Mouse (Mus musculus) heart, embryonic 11.5 days (tissue): ENCODE measurements around the gene Spin1. TPM values are rescaled to one million over a fixed set of nuclear protein-coding genes. Genes with fewer than 3 reads are reported as not detected.
"Not testable (repeated sequence)": the region's sequence is repeated elsewhere in the genome, so short reads cannot be mapped to it uniquely, and the experiment has no call there.

Experiments
- ATAC-seq: fragments of 200-750 bp; cut with Nextera tagmentation; replicated peaks from 2 replicates; pipeline ENCODE4 v1.8.0; 2017; ENCODE audit warnings: moderate library complexity; ENCODE audit not compliant: insufficient number of reproducible peaks, low FRiP score, low TSS enrichment
- H3K27ac ChIP-seq: fragments of 300-500 bp; sonication (generic); 2 replicates; pipeline ENCODE4 v1.5.1; 2014; ENCODE audit warnings: mild to moderate bottlenecking, low read depth, low read length
- H3K27me3 ChIP-seq: fragments of 300-500 bp; sonication (generic); 2 replicates; pipeline ENCODE4 v1.6.1; 2014; ENCODE audit warnings: mild to moderate bottlenecking, low read length, mixed read lengths; ENCODE audit not compliant: control insufficient read depth, insufficient read depth
- H3K36me3 ChIP-seq: fragments of 300-500 bp; sonication (generic); 2 replicates; pipeline ENCODE4 v1.6.1; 2014; ENCODE audit warnings: mild to moderate bottlenecking, low read length, moderate library complexity, mixed read lengths; ENCODE audit not compliant: control insufficient read depth, insufficient read depth
- H3K4me1 ChIP-seq: fragments of 300-500 bp; sonication (generic); 2 replicates; pipeline ENCODE4 v1.6.1; 2014; ENCODE audit warnings: low read length; ENCODE audit not compliant: control insufficient read depth, insufficient read depth
- H3K4me2 ChIP-seq: fragments of 300-500 bp; sonication (generic); 2 replicates; pipeline ENCODE4 v1.6.1; 2014; ENCODE audit warnings: mild to moderate bottlenecking, moderate library complexity
- H3K4me3 ChIP-seq: fragments of 300-500 bp; sonication (generic); 2 replicates; pipeline ENCODE4 v1.5.1; 2014; ENCODE audit warnings: low read depth, low read length
- H3K9ac ChIP-seq: fragments of 300-500 bp; sonication (generic); 2 replicates; pipeline ENCODE4 v1.6.1; 2014; ENCODE audit warnings: mild to moderate bottlenecking, low read depth, low read length, moderate library complexity
- H3K9me3 ChIP-seq: fragments of 300-500 bp; sonication (generic); replicated peaks from 2 replicates; pipeline ENCODE4 v1.6.1; 2016; ENCODE audit warnings: low read length; ENCODE audit not compliant: control insufficient read depth
- WGBS: fragments of 180-500 bp; shearing (Covaris S2); extraction: QIAGEN DNeasy Blood & Tissue Kit; methylation state at CpG from one replicate; pipeline ENCODE4 v1.1.7; 2014; ENCODE audit not compliant: insufficient replicate concordance; 5-methylcytosine and 5-hydroxymethylcytosine counted together
- polyA plus RNA-seq: library from polyadenylated mRNA; unstranded; fragments of >200 nt; fragmentation: Nextera tagmentation; extraction: Ambion mirVana; gene quantifications from 2 replicates; pipeline ENCODE4 v1.2.1, GENCODE M21; 2014

Spin1 gene
- polyA plus RNA-seq, 1 experiment from 2014 or later = 56.7 TPM

DNA sequence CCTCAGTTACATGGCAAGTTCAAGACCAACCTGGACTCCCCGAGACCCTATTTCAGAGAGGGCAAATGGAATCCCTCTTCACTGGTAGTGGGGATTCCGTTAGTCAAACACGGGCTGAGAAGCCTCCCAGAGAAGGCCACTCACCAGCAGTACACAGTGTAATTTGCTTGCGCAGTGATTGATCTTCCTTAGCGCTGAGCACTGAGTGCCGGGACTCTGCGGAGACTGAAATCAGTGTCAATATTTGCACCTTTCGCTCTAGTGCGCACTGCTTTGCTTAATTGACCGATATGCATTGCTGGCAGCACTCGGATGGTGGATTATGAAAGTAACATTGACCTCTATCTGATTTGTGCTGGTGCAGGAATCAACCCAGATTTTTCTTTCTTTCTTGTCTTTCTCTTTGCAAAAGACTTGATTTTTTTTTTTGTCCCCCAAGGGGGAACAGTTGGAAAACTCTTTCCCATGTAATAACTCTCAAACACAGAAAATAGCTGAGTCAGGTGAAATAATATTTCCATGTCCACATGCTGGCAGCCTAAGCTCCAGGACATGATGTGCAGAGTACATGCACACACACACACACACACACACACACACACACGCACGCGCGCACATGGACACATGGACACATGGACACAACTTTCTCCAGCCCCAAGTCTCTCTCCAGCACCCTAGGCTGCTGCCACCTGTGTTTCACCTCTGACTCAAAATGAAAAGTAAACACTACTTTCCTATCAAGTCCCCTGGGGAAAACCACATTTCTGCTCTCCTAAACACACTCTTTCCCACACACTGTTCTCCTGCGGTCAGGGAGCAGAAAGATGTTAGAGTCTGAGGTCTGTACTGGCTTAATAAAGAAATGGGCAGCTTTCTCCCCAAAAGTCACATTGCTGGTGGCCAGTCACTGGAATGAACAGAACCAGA is 27.5 kb upstream of the Spin1 start:
- 88% methylated on average over 16 of the region's 16 CpGs for WGBS
- Histone ChIP-seq H3K4me2 (no peak overlapping the region), H3K4me3 (no peak overlapping the region), H3K9ac (no peak overlapping the region), H3K36me3 (no peaks in the 10 kb centered on the region), H3K27ac (no peak overlapping the region), H3K4me1 (no peaks in the 10 kb centered on the region), H3K27me3 (no peaks in the 10 kb centered on the region), H3K9me3 (no peaks in the 10 kb centered on the region)
- ATAC-seq = no peak

DNA sequence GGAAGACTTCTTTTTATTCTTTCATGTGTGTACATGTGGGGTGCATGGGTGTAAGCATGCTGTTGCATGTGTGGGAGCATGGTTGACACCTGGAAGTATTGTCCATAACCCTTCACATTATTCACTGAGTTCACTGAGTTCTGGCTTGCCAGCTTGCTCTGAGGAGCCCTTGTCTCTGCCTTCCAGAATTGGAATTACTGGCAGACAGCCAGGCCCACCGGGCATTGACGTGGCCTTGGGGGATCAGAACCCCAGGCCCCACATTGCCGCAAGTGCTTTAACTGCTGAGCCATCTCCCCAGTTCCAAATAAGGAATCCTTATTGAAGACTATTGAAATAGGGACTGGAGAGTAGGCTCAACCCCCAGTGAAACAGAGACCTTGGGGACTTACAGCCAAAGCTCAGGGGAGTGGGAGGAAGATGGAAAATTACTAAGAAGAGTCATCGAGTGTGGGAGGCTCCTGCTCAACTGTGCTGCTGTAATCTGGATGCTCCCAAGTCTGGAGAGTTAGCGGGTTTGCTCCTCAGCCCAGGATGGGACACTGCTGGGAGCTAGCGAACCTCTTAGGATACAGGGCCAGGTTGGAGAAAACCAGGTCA is 26.5 kb upstream of the Spin1 start:
- H3K4me3 ChIP-seq = no peak overlapping the region
- H3K36me3 ChIP-seq = no peaks in the 10 kb centered on the region
- H3K27ac ChIP-seq = no peak overlapping the region
- no peak overlapping the region for H3K9ac ChIP-seq
- no peak overlapping the region for H3K4me2 ChIP-seq
- 69% methylated on average over 6 of the region's 6 CpGs for WGBS
- H3K4me1 ChIP-seq = no peaks in the 10 kb centered on the region
- no peaks in the 10 kb centered on the region for H3K27me3 ChIP-seq
- ATAC-seq = no peak
- H3K9me3 ChIP-seq = no peaks in the 10 kb centered on the region

DNA sequence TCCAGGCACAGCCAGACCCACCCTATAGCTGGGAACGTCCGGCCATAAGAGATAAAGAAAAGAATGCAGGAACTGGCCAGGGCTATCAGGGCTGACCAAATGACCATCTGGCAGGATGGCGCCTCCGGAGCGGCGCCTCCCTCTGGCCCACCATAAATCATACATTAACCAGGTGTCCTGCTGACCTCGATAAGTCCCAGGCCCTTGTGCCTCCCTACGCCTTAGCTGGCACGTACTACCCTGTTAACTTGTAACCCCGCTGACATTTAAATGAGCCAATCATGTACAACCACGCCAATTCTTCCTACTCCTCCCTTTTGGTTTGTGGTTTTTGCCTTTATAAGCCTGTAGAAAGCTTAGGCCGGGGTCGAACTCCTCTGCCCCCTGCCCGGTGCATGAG is 24.5 kb upstream of the Spin1 start:
- H3K36me3 ChIP-seq, H3K9me3 ChIP-seq, H3K4me1 ChIP-seq, ATAC-seq, H3K4me2 ChIP-seq, H3K27me3 ChIP-seq, H3K27ac ChIP-seq, H3K4me3 ChIP-seq, H3K9ac ChIP-seq: not testable (repeated sequence)
- 79% methylated on average over 14 of the region's 14 CpGs for WGBS

DNA sequence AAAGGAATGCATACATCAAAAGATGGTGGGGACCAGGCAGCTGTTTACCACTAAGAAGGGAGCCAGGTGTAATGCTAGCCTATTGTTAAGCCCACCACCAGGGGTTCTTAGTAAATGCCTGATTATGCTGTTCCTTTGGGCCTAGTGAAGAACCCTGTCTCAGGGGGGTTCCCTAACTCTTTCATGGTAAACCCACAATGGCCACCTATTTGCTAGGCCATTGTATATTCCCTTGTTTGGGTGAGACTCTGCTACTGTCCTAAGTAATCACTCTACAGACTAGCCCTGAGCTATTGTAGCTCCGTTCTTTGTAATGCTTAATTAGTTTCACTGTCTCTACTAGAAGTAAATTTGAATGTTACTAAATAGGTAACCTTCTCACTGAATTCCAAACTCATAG is 22.1 kb upstream of the Spin1 start:
- 80% methylated on average over 1 of the region's 1 CpGs for WGBS
- H3K4me3 ChIP-seq, H3K9ac ChIP-seq, H3K27ac ChIP-seq, H3K36me3 ChIP-seq, H3K4me2 ChIP-seq, ATAC-seq, H3K27me3 ChIP-seq, H3K9me3 ChIP-seq, H3K4me1 ChIP-seq: not testable (repeated sequence)

DNA sequence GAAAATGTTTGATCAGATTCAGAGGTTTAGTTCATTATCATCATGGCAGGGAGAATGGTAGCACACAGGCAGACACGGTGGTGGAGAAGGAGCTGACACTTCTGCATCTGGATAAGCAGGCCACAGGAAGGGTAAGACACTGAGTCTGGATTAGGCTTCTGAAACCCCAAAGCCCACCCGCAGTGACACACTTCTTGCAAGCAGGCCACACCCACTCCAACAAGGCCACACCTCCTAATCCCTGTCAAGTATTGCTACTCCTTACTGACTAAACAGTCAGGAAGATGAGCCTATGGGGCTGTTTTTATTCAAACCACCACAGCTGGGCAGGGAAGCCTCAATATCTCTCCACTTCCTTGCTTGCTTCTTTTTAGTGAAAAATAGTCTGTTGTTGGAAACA is 19.9 kb upstream of the Spin1 start:
- H3K4me2 ChIP-seq = no peak overlapping the region
- WGBS = 74% methylated on average over 2 of the region's 2 CpGs
- no peaks in the 10 kb centered on the region for H3K27me3 ChIP-seq
- no peaks in the 10 kb centered on the region for H3K36me3 ChIP-seq
- no peak overlapping the region for H3K27ac ChIP-seq
- H3K9ac ChIP-seq = no peak overlapping the region
- H3K4me1 ChIP-seq = no peaks in the 10 kb centered on the region
- H3K9me3 ChIP-seq = no peaks in the 10 kb centered on the region
- ATAC-seq = no peak
- H3K4me3 ChIP-seq = no peak overlapping the region

DNA sequence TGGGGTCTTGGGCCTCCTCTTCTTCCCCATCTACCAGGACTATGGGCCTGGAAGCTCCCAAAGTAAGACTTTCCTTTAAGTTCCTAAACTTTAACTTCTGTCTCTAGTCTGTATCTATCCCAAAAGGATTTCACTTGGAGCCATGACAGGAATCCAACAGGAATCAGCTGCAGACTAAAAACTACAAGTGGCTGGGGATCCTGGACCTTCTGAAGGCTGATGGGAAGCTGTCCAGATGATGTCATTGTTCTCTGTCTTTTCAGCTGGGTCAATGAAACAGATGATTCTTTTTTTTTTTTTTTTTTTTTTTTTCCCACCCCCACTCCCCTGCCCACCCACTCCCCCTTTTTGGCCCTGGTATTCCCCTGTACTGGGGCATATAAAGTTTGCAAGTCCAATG is 16.4 kb upstream of the Spin1 start:
- Histone ChIP-seq H3K27ac (no peak overlapping the region), H3K4me3 (no peak overlapping the region), H3K9ac (no peak overlapping the region), H3K9me3 (no peaks in the 10 kb centered on the region), H3K4me2 (no peak overlapping the region), H3K4me1 (no peaks in the 10 kb centered on the region), H3K27me3 (no peaks in the 10 kb centered on the region), H3K36me3 (no peaks in the 10 kb centered on the region)
- ATAC-seq = no peak

DNA sequence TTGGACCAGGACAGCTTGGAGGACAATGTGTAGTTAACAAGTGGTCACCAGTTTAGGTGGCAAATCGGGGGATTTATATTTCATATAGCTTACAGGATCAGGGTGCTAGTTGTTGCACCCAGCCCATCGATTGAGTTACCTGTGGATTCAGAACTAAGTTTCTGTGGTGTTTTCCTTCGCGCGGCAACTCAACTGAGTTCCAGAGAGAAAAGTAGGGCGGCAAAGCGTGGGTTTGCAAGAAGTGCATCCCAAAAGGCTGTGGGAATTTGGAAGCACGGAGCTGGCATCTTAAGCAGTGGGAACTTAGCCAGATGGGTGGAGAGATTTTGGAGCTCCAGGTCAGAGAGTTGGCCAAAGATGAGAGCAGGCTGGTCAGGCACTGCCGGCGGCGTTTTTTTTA is 14.7 kb upstream of the Spin1 start:
- Histone ChIP-seq H3K4me3 (no peak overlapping the region), H3K27me3 (no peaks in the 10 kb centered on the region), H3K4me1 (no peaks in the 10 kb centered on the region), H3K4me2 (no peak overlapping the region), H3K27ac (no peak overlapping the region), H3K9me3 (no peaks in the 10 kb centered on the region), H3K9ac (no peak overlapping the region), H3K36me3 (no peaks in the 10 kb centered on the region)
- no peak for ATAC-seq
- WGBS = 85% methylated on average over 11 of the region's 11 CpGs

DNA sequence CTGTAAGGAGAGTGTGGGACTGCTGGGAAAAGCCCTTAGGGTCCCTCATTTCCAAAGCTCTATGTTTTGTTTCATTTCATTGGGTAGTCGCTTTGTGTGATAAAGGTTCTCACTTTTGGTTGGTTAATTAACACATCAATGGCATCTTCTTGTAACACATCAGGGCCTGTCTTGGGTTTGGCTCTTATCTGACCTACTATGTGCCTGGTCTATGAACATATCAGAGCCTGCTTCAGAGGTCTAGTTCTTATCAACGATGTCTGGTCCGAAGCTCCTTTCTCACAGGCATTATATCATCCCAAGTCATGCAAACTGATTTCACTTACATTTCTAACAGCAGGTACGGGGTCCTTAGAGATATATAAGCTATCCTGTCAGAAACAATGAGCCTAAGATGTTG is 13.4 kb upstream of the Spin1 start:
- Histone ChIP-seq H3K9me3 (no peaks in the 10 kb centered on the region), H3K27me3 (no peaks in the 10 kb centered on the region), H3K36me3 (no peaks in the 10 kb centered on the region), H3K4me3 (no peak overlapping the region), H3K4me2 (no peak overlapping the region), H3K4me1 (no peaks in the 10 kb centered on the region), H3K9ac (no peak overlapping the region), H3K27ac (no peak overlapping the region)
- WGBS = 80% methylated on average over 4 of the region's 4 CpGs
- ATAC-seq = no peak

DNA sequence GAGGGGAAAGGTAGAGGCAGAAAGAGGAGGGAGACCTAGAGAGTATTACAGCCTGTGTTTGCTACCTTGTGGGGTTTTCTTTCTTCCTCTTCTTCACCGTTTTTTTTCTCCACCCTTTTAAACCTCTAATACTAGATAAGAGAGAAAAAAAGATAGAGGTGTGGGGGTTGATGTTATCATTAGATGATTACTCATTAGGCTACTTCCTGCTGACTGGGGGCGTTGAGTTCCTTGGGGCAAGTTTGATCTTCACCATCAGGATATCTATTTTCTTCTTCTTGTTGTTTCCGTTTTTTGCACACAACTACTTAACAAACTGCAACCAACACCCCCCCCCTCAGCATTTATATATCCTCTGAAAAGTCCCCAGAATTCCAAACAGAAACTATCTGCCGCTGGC is 12.5 kb upstream of the Spin1 start:
- no peak for ATAC-seq
- Histone ChIP-seq H3K36me3 (no peaks in the 10 kb centered on the region), H3K4me1 (no peaks in the 10 kb centered on the region), H3K4me2 (no peak overlapping the region), H3K9ac (no peak overlapping the region), H3K9me3 (no peaks in the 10 kb centered on the region), H3K27me3 (no peaks in the 10 kb centered on the region), H3K4me3 (no peak overlapping the region), H3K27ac (no peak overlapping the region)
- WGBS = 66% methylated on average over 4 of the region's 4 CpGs
